Mouse (Mus musculus) adrenal gland, adult (tissue): ENCODE data around the gene Tma7.

Experiments used
- DNase-seq, 2 experiments: peaks; one replicate each; pipeline ENCODE4 v3.0.0; 2022 to 2023; ENCODE audit warnings: low spot score in 1 of 2; ENCODE audit not compliant: inconsistent age in 2 of 2

The Tma7 gene

GRCm38 (mm10) chr9:109073661-109074573 lies 8.5 kb downstream of the Tma7 start, which contains the start of gene Atrip:
Gene Atrip, minus strand, starts transcription at chr9:109074124.
- peak; percentile 93 to 97 for DNase-seq

- DNase-seq: no peak
Measured at GRCm38 (mm10) chr9:109068095-109068735, 14.2 kb downstream of the Tma7 start.

- DNase-seq: peak in 1 of 2 experiments; percentile 12
Measured at GRCm38 (mm10) chr9:109060898-109061295, 21.5 kb downstream of the Tma7 start.

- DNase-seq: peak in 1 of 2 experiments; percentile 42
Measured at GRCm38 (mm10) chr9:109060184-109060897, 22.0 kb downstream of the Tma7 start.

GRCm38 (mm10) chr9:109059136-109059903 lies 23.1 kb downstream of the Tma7 start, which contains the start of gene Trex1:
Gene Trex1, minus strand, starts transcription at chr9:109059734.
- DNase-seq: peak; percentile 95 to 97

- DNase-seq: peak; percentile 49 to 51
Measured at GRCm38 (mm10) chr9:109058006-109058765, 24.2 kb downstream of the Tma7 start.

GRCm38 (mm10) chr9:109057543-109057942 lies 24.8 kb downstream of the Tma7 start:
- DNase-seq: peak in 1 of 2 experiments; percentile 47

- DNase-seq: peak; percentile 18 to 38
Measured at GRCm38 (mm10) chr9:109056916-109057315, 25.5 kb downstream of the Tma7 start.

- DNase-seq: peak in 1 of 2 experiments; percentile 39
Measured at GRCm38 (mm10) chr9:109056081-109056690, 26.2 kb downstream of the Tma7 start.

GRCm38 (mm10) chr9:109055271-109056030 lies 26.9 kb downstream of the Tma7 start:
- no peak for DNase-seq

- DNase-seq: peak; percentile 83 to 94
Measured at GRCm38 (mm10) chr9:109054712-109055111, 27.7 kb downstream of the Tma7 start.

- peak in 1 of 2 experiments; percentile 26 for DNase-seq
Measured at GRCm38 (mm10) chr9:109053851-109054250, 28.5 kb downstream of the Tma7 start.

- no peak for DNase-seq
Measured at GRCm38 (mm10) chr9:109053366-109053765, 29.0 kb downstream of the Tma7 start.

- DNase-seq: peak in 1 of 2 experiments; percentile 22
Measured at GRCm38 (mm10) chr9:109052490-109053260, 29.7 kb downstream of the Tma7 start.

GRCm38 (mm10) chr9:109051651-109052489 lies 30.5 kb downstream of the Tma7 start:
- DNase-seq: peak in 1 of 2 experiments; percentile 22

GRCm38 (mm10) chr9:109051011-109051501 lies 31.3 kb downstream of the Tma7 start:
- peak in 1 of 2 experiments; percentile 28 for DNase-seq

GRCm38 (mm10) chr9:109050674-109050997 lies 31.8 kb downstream of the Tma7 start:
- DNase-seq: no peak
